Mouse (Mus musculus) spleen, adult 2 months (tissue): ENCODE measurements around the gene AA986860.

Experiments used
- CTCF ChIP-seq: fragments of 200-500 bp; IDR thresholded peaks from 2 replicates; pipeline ENCODE4 v1.5.1; 2011; ENCODE audit warnings: mild to moderate bottlenecking, inconsistent platforms; ENCODE audit not compliant: insufficient read depth, insufficient read length, insufficient replicate concordance; ENCODE audit errors: extremely low read depth
- POLR2A ChIP-seq: fragments of 200-500 bp; IDR thresholded peaks from 2 replicates; pipeline ENCODE4 v1.6.1; 2011; ENCODE audit warnings: low read depth, low read length, inconsistent platforms

DNA sequence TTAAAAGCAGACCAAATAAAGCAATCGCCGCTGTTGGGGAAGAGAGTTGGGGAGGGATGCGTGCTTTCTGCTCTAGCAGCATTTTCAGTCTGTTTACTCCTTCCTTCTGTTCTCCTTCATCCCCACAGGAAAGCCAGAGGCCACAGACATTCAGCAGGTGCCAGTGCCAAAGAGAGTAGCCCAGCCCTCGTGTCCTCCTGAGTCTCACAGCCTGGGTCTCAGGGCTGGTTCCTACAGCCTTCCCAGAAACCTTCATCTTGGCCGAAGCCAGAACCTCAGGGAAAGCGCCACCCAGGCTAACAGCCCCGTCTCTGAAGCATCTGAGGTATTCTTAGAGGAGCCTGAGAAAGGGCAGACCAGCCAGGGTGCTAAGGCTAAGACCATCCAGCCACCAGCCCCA, 10.4 kb downstream of the AA986860 start:
- TF ChIP-seq CTCF, result no peak
- TF ChIP-seq POLR2A, result no peak
